ENCODE assay signal across 9 mouse cellular contexts in genomic region chr17:30990254-30990653, GRCm38 (mm10). TPM values are rescaled to one million over a fixed set of nuclear protein-coding genes. Genes with fewer than 3 reads are reported as not detected.
DNase-seq lines count a peak whose midpoint lies in the region; ATAC-seq and TF ChIP-seq lines count a peak whose summit lies in the region.
"Had no signal": no experiment of that assay in that cellular context is flagged by ENCODE, and none has a peak within 500 bp of the region (broad histone marks: within the 10 kb centered on the region; RNA-seq: fewer than 3 reads in every experiment).

No protein-coding gene starts in this region.

- no peak overlapping the region for H3K4me3 ChIP-seq in heart, embryonic 12.5 days
- H3K4me3 ChIP-seq in thymus, adult 2 months (ENCODE audit: control insufficient read depth, insufficient read depth, low read length), result no peak overlapping the region
- H3K4me3 ChIP-seq in embryonic facial prominence, embryonic 10.5 days, result no peak overlapping the region

- peaks cover 13% of the 10 kb centered on the region for H3K27me3 ChIP-seq in heart, embryonic 12.5 days (replicated peaks)
- no peaks in the 10 kb centered on the region for H3K27me3 ChIP-seq in thymus, adult 2 months (ENCODE audit: control insufficient read depth, insufficient read depth, low read length)
- H3K27me3 ChIP-seq in embryonic facial prominence, embryonic 10.5 days (replicated peaks; ENCODE audit: low read depth, poor library complexity, severe bottlenecking), result no peaks in the 10 kb centered on the region

- no peaks in the 10 kb centered on the region for H3K4me1 ChIP-seq in heart, embryonic 12.5 days (replicated peaks)
- H3K4me1 ChIP-seq in thymus, adult 2 months (replicated peaks; ENCODE audit: control insufficient read depth, insufficient read depth, low read length), result no peaks in the 10 kb centered on the region
- no peaks in the 10 kb centered on the region for H3K4me1 ChIP-seq in embryonic facial prominence, embryonic 10.5 days

- peak; percentile 29 for DNase-seq in heart, postnatal 4 days
- peak; percentile 19 for DNase-seq in thymus, adult 2 months
- DNase-seq in thymus, postnatal 36 days, result no peak
- peak; percentile 34 for DNase-seq in embryonic facial prominence, embryonic 10.5 days (ENCODE audit: low spot score)
- peak; percentile 44 for DNase-seq in mesoderm, embryonic 11.5 days (ENCODE audit: low read depth, low spot score)
- DNase-seq in frontal cortex, postnatal 14 days (ENCODE audit: low spot score in 2 of 2), result no peak

- 60% methylated on average over 10 of the region's 10 CpGs for WGBS in heart, embryonic 12.5 days
- 57% methylated on average over 9 of the region's 10 CpGs for WGBS in thymus, adult 2 months
- 67% methylated on average over 10 of the region's 10 CpGs for WGBS in embryonic facial prominence, embryonic 10.5 days

- no peak overlapping the region for H3K4me2 ChIP-seq in heart, embryonic 12.5 days

- no peak overlapping the region for H3K9ac ChIP-seq in heart, embryonic 12.5 days

- no peaks in the 10 kb centered on the region for H3K9me3 ChIP-seq in heart, embryonic 12.5 days (replicated peaks)
- H3K9me3 ChIP-seq in embryonic facial prominence, embryonic 10.5 days, result no peaks in the 10 kb centered on the region

- no peak for TF ChIP-seq POLR2A in thymus, adult 2 months (IDR thresholded peaks at IDR 0.05; ENCODE audit: control insufficient read depth, extremely low read depth, insufficient read depth, low read length, poor library complexity)

- peak; percentile 18; the same call in 1 of the 2 replicates for TF ChIP-seq CTCF in thymus, adult 2 months (IDR thresholded peaks at IDR 0.05; ENCODE audit: borderline replicate concordance, control insufficient read depth, extremely low read depth, insufficient read depth, low read length, poor library complexity)

- no peaks in the 10 kb centered on the region for H3K36me3 ChIP-seq in heart, embryonic 12.5 days
- H3K36me3 ChIP-seq in thymus, adult 2 months (ENCODE audit: control insufficient read depth, insufficient read depth, low read length), result no peaks in the 10 kb centered on the region
- no peaks in the 10 kb centered on the region for H3K36me3 ChIP-seq in embryonic facial prominence, embryonic 10.5 days (replicated peaks)

- H3K27ac ChIP-seq in heart, embryonic 12.5 days (ENCODE audit: poor library complexity, severe bottlenecking), result no peak overlapping the region
- no peak overlapping the region for H3K27ac ChIP-seq in thymus, adult 2 months (ENCODE audit: control insufficient read depth, insufficient read depth, low read length)
- H3K27ac ChIP-seq in embryonic facial prominence, embryonic 10.5 days (replicated peaks), result no peak overlapping the region

- no peak for ATAC-seq in heart, embryonic 12.5 days (ENCODE audit: insufficient number of reproducible peaks, low FRiP score)
- no peak; the same call in 1 of the 2 replicates for ATAC-seq in megakaryocyte-erythroid progenitor cell, adult 5-6 weeks (replicated peaks; ENCODE audit: low FRiP score, low TSS enrichment, poor library complexity, severe bottlenecking)

RNA-seq across cellular contexts. Expression of gene Umodl1, which starts 35.8 kb away (rescaled TPM):
- not detected for total RNA-seq in heart, postnatal 4 days (2021)
- polyA plus RNA-seq in heart, embryonic 12.5 days (2016; fragmentation: Nextera tagmentation; extraction: Ambion mirVana), result not detected in 2 replicates
- 1.5 and 2.0 TPM in 2 replicates for polyA plus RNA-seq in thymus, adult 2 months (2012; rRNA removed)
- polyA plus RNA-seq in embryonic facial prominence, embryonic 10.5 days (2016; fragmentation: Nextera tagmentation; extraction: Ambion mirVana), result 0.13 and 0.19 TPM in 2 replicates
- not detected in 2 replicates for total RNA-seq in megakaryocyte-erythroid progenitor cell, adult 5-6 weeks (2014; fragmentation: Nextera tagmentation)
- not detected in 2 replicates for total RNA-seq in megakaryocyte-erythroid progenitor cell, adult 5-6 weeks (2017)
- polyA plus RNA-seq: neural tube, embryonic 14.5 days had no signal

Comparison
In these comparisons a context has a peak if more than half of its experiments do, and no peak if none do; other contexts are left out.
1. DNase-seq: peak in heart, postnatal 4 days (single experiment), thymus, adult 2 months (single experiment), embryonic facial prominence, embryonic 10.5 days (single experiment) and mesoderm, embryonic 11.5 days (single experiment); none in thymus, postnatal 36 days (0 of 2) and frontal cortex, postnatal 14 days (0 of 2).